Mouse (Mus musculus) gastrocnemius, postnatal 14 days (tissue): Measurements from ENCODE around the gene Ccdc183. TPM values are rescaled to one million over a fixed set of nuclear protein-coding genes. Genes with fewer than 3 reads are reported as not detected.

Experiments
- DNase-seq: peaks from one replicate; pipeline ENCODE4 v3.0.0; 2021; ENCODE audit warnings: mixed read lengths
- intact Hi-C: fragments of 180-260 bp; cut with DNase I; formaldehyde crosslinking; loops from one replicate; pipeline ENCODE4 v1.15.1; 2025; ENCODE audit warnings: low total_unique reads
- total RNA-seq, 2 experiments: library from RNA; stranded (reverse); gene quantifications; 2 replicates each; pipeline ENCODE4 v1.2.3; 2021

Gene Ccdc183
- total RNA-seq, 2 experiments from 2014 or later: not detected

GRCm38 (mm10) chr2:25558774-25559173 is 58.7 kb downstream of the Ccdc183 start:
- intact Hi-C loops: no loop called here
- no peak for DNase-seq

Other genes with a start within 250 kb of the Ccdc183 start
- gene Sapcd2, start 245.4 kb downstream of the Ccdc183 start, total RNA-seq: 1 to 10 TPM; 1.2 to 1.6 TPM
- gene Entpd2, start 221.8 kb downstream of the Ccdc183 start, total RNA-seq: 10 to 100 TPM; 19.0 to 25.2 TPM
- 10 to 100 TPM; 24.0 to 28.1 TPM for gene Npdc1, start 218.3 kb downstream of the Ccdc183 start, total RNA-seq
- gene Fut7, start 194.4 kb downstream of the Ccdc183 start, total RNA-seq: not detected
- gene Abca2, start 189.0 kb downstream of the Ccdc183 start, total RNA-seq: 10 to 100 TPM in 1 of 2 experiments, 1 to 10 TPM in 1; 9.2 to 11.6 TPM
- not detected for gene Clic3, start 160.8 kb downstream of the Ccdc183 start, total RNA-seq
- gene Paxx, start 156.6 kb downstream of the Ccdc183 start, total RNA-seq: 10 to 100 TPM; 15.7 to 18.9 TPM
- gene Ptgds, start 147.6 kb downstream of the Ccdc183 start, total RNA-seq: 1 to 10 TPM; 1.3 to 1.4 TPM
- not detected for gene Lcn12, start 123.8 kb downstream of the Ccdc183 start, total RNA-seq
- 10 to 100 TPM; 68.6 to 70.5 TPM for gene Fbxw5, start 116.9 kb downstream of the Ccdc183 start, total RNA-seq
- gene C8g, start 116.0 kb downstream of the Ccdc183 start, total RNA-seq: under 1 TPM; 0.91 to 0.98 TPM
- 10 to 100 TPM in 1 of 2 experiments, 1 to 10 TPM in 1; 9.7 to 13.3 TPM for gene Traf2, start 70.7 kb downstream of the Ccdc183 start, total RNA-seq
- gene Edf1, start 59.8 kb downstream of the Ccdc183 start, total RNA-seq: 100 to 1,000 TPM; 164 to 173 TPM
- gene Mamdc4, start 42.8 kb downstream of the Ccdc183 start, total RNA-seq: under 1 TPM; 0.68 to 0.80 TPM
- gene Phpt1, start 42.5 kb downstream of the Ccdc183 start, total RNA-seq: 10 to 100 TPM; 42.6 to 44.8 TPM
- under 1 TPM in 1 of 2 experiments, not detected in 1; 0.10 TPM for gene Ajm1, start 35.9 kb downstream of the Ccdc183 start, total RNA-seq
- 10 to 100 TPM; 39.5 to 41.0 TPM for gene Rabl6, start 9.2 kb downstream of the Ccdc183 start, total RNA-seq
- 10 to 100 TPM; 12.1 to 14.3 TPM for gene Tmem141, start 4.3 kb upstream of the Ccdc183 start, total RNA-seq
- 1 to 10 TPM; 5.7 to 6.2 TPM for gene Fcna, start 10.4 kb upstream of the Ccdc183 start, total RNA-seq
- 10 to 100 TPM; 31.0 to 33.3 TPM for gene Lcn8, start 35.4 kb upstream of the Ccdc183 start, total RNA-seq
- gene Lcn5, start 40.3 kb upstream of the Ccdc183 start, total RNA-seq: not detected
- not detected for gene Lcn6, start 59.1 kb upstream of the Ccdc183 start, total RNA-seq
- not detected for gene Lcn10, start 65.0 kb upstream of the Ccdc183 start, total RNA-seq
- gene Obp2a, start 82.4 kb upstream of the Ccdc183 start, total RNA-seq: not detected
- gene Bmyc, start 89.1 kb upstream of the Ccdc183 start, total RNA-seq: 10 to 100 TPM; 10.9 to 15.5 TPM
- gene Obp2b, start 119.3 kb upstream of the Ccdc183 start, total RNA-seq: not detected
- gene Lcn3, start 147.9 kb upstream of the Ccdc183 start, total RNA-seq: not detected
- not detected for gene Lcn11, start 159.3 kb upstream of the Ccdc183 start, total RNA-seq
- not detected for gene Gm13539, start 164.6 kb upstream of the Ccdc183 start, total RNA-seq
- not detected for gene Glt6d1, start 198.2 kb upstream of the Ccdc183 start, total RNA-seq
- gene Lcn9, start 205.5 kb upstream of the Ccdc183 start, total RNA-seq: not detected
- gene Sohlh1, start 229.6 kb upstream of the Ccdc183 start, total RNA-seq: not detected
- gene Kcnt1, start 246.1 kb upstream of the Ccdc183 start, total RNA-seq: under 1 TPM; 0.23 to 0.84 TPM